8 mouse cellular contexts compared by ENCODE assay signal in genomic region chr12:108765751-108766221, GRCm38 (mm10). TPM values are rescaled to one million over a fixed set of nuclear protein-coding genes. Genes with fewer than 3 reads are reported as not detected.
DNase-seq lines count a peak whose midpoint lies in the region; ATAC-seq and TF ChIP-seq lines count a peak whose summit lies in the region.

No protein-coding gene starts in this region.

- H3K27ac ChIP-seq in MEL (ENCODE audit: control insufficient read depth, low read depth, low read length), result peak overlapping the region; percentile 93

- H3K36me3 ChIP-seq in MEL (ENCODE audit: control insufficient read depth in 1 of 2, insufficient read depth in 2 of 2, low read length in 2 of 2), result peaks cover 0 to 26% of the 10 kb centered on the region in 2 experiments; a peak in 2 of 4 replicates

- H3K9me3 ChIP-seq in MEL (replicated peaks; ENCODE audit: insufficient read depth, low read length), result no peaks in the 10 kb centered on the region

- TF ChIP-seq EP300 in MEL (IDR thresholded peaks at IDR 0.05; ENCODE audit: low read depth in 1 of 2, low read length in 2 of 2), result peak in 1 of 2 experiments; percentile 35; a peak in 1 of 4 replicates

- no peak for TF ChIP-seq CTCF in MEL (IDR thresholded peaks at IDR 0.05 in 2 of 3, conservative IDR thresholded peaks at IDR 0.05 in 1 of 3; ENCODE audit: control insufficient read depth in 1 of 3, insufficient read depth in 1 of 3, low read depth in 2 of 3, low read length in 3 of 3, poor library complexity in 1 of 3, severe bottlenecking in 1 of 3)

- peak; percentile 90 for DNase-seq in MEL (ENCODE audit: low read depth, low spot score)
- peak; percentile 72 for DNase-seq in brain, adult 2 months (ENCODE audit: low read depth, low spot score)
- DNase-seq in heart, postnatal 10 days, result peak; percentile 85 to 89
- peak; percentile 84 to 92 for DNase-seq in kidney, postnatal 36 days
- peak; percentile 78 to 83 for DNase-seq in spleen, postnatal 10 days (ENCODE audit: low spot score in 2 of 2)
- DNase-seq in left cerebral cortex, adult 11 months (ENCODE audit: low spot score), result no peak

- TF ChIP-seq POLR2A in MEL (IDR thresholded peaks at IDR 0.05; ENCODE audit: control insufficient read depth in 1 of 2, insufficient read depth in 1 of 2, low read depth in 1 of 2, low read length in 2 of 2, poor library complexity in 1 of 2), result peak in 1 of 2 experiments; percentile 81; a peak in 2 of 4 replicates

- H3K4me1 ChIP-seq in MEL (ENCODE audit: control insufficient read depth in 1 of 2, insufficient read depth in 2 of 2, low read length in 2 of 2), result peaks cover 9 to 39% of the 10 kb centered on the region in 2 experiments

- intact Hi-C loops in heart, postnatal 10 days (cut with DNase I), result loop anchor here (2.0 kb wide), 2 partner anchors 25 to 129 kb away; partner anchors contain the start of gene Wars

- no peaks in the 10 kb centered on the region for H3K27me3 ChIP-seq in MEL (ENCODE audit: control insufficient read depth in 1 of 2, insufficient read depth in 2 of 2, low read length in 2 of 2)

- H3K79me2 ChIP-seq in MEL (ENCODE audit: control insufficient read depth, insufficient read depth, low read length, poor library complexity), result peaks cover 3% of the 10 kb centered on the region; the same call in 1 of the 2 replicates

- H3K9ac ChIP-seq in MEL (ENCODE audit: control insufficient read depth, low read depth, low read length, poor library complexity, severe bottlenecking), result peak overlapping the region; percentile 86

- ATAC-seq in erythroid progenitor cell, adult 5-6 weeks (replicated peaks; ENCODE audit: low FRiP score, poor library complexity, severe bottlenecking), result peak; percentile 77
- ATAC-seq in megakaryocyte progenitor cell, adult 5-6 weeks (replicated peaks; ENCODE audit: poor library complexity), result peak; percentile 54

- no peak for TF ChIP-seq RAD21 in MEL (IDR thresholded peaks at IDR 0.05; ENCODE audit: low read depth, low read length)

- H3K4me3 ChIP-seq in MEL (ENCODE audit: control insufficient read depth in 1 of 2, insufficient read depth in 1 of 2, low read depth in 2 of 2, low read length in 2 of 2), result peak overlapping the region; percentile 86 to 93

TF ChIP-seq in MEL, 35 proteins besides CTCF, POLR2A, EP300 and RAD21:
- TF ChIP-seq SMC3 (IDR thresholded peaks at IDR 0.05; ENCODE audit: low read depth, low read length) (no peak), SIN3A (IDR thresholded peaks at IDR 0.05; ENCODE audit: low read length) (peak; percentile 77), NRF1 (IDR thresholded peaks at IDR 0.05; ENCODE audit: insufficient read depth, low read depth, low read length, poor library complexity, severe bottlenecking) (no peak), POLR2AphosphoS2 (IDR thresholded peaks at IDR 0.05; ENCODE audit: low read length) (peak; percentile 21; the same call in 1 of the 2 replicates), GABPA (IDR thresholded peaks at IDR 0.05; ENCODE audit: low read depth, low read length) (no peak), MXI1 (IDR thresholded peaks at IDR 0.05; ENCODE audit: low read depth, low read length) (no peak; the same call in 1 of the 2 replicates), CHD1 (IDR thresholded peaks at IDR 0.05; ENCODE audit: low read depth, low read length) (no peak), ZMIZ1 (IDR thresholded peaks at IDR 0.05; ENCODE audit: low read depth, low read length) (peak; percentile 52), TCF12 (IDR thresholded peaks at IDR 0.05; ENCODE audit: low read depth, low read length) (peak; percentile 55), POLR2AphosphoS5 (IDR thresholded peaks at IDR 0.05; ENCODE audit: borderline replicate concordance, low read depth, low read length) (no peak), MAX (IDR thresholded peaks at IDR 0.05; ENCODE audit: low read length) (no peak), ZNF384 (IDR thresholded peaks at IDR 0.05; ENCODE audit: low read depth, low read length) (no peak), MYC (IDR thresholded peaks at IDR 0.05; ENCODE audit: low read depth, low read length) (no peak; the same call in 1 of the 2 replicates), NELFE (IDR thresholded peaks at IDR 0.05; ENCODE audit: low read depth, low read length) (peak; percentile 75), USF2 (IDR thresholded peaks at IDR 0.05; ENCODE audit: borderline replicate concordance in 1 of 2, insufficient read depth in 1 of 2, low read depth in 1 of 2, low read length in 2 of 2) (no peak), MAZ (IDR thresholded peaks at IDR 0.05; ENCODE audit: low read depth, low read length) (no peak), GATA1 (IDR thresholded peaks at IDR 0.05; ENCODE audit: low read depth, low read length) (no peak), MYB (IDR thresholded peaks at IDR 0.05; ENCODE audit: low read depth, low read length) (no peak), UBTF (IDR thresholded peaks at IDR 0.05; ENCODE audit: borderline replicate concordance, insufficient read depth, low read depth, low read length) (no peak), MAFK (IDR thresholded peaks at IDR 0.05; ENCODE audit: borderline replicate concordance, low read depth, low read length) (no peak), ELF1 (IDR thresholded peaks at IDR 0.05; ENCODE audit: low read depth, low read length) (peak; percentile 95), E2F4 (IDR thresholded peaks at IDR 0.05; ENCODE audit: borderline replicate concordance, low read depth, low read length) (0 out of 2 replicates have a peak, but pooled peaks have one; percentile 40), RCOR1 (IDR thresholded peaks at IDR 0.05; ENCODE audit: low read depth, low read length) (no peak), JUND (IDR thresholded peaks at IDR 0.05; ENCODE audit: low read depth, low read length) (no peak), ETS1 (IDR thresholded peaks at IDR 0.05; ENCODE audit: low read depth, low read length) (0 out of 2 replicates have a peak, but pooled peaks have one; percentile 40), TAL1 (IDR thresholded peaks at IDR 0.05; ENCODE audit: low read length) (no peak), KAT2A (conservative IDR thresholded peaks at IDR 0.05; ENCODE audit: low read depth, low read length) (no peak; the same call in 1 of the 2 replicates), USF1 (IDR thresholded peaks at IDR 0.05; ENCODE audit: low read depth, low read length) (no peak), HCFC1 (IDR thresholded peaks at IDR 0.05; ENCODE audit: low read depth, low read length) (peak; percentile 75), ZC3H11A (IDR thresholded peaks at IDR 0.05; ENCODE audit: low read depth, low read length) (no peak), TBP (IDR thresholded peaks at IDR 0.05; ENCODE audit: low read depth, low read length) (0 out of 2 replicates have a peak, but pooled peaks have one; percentile 70), BHLHE40 (IDR thresholded peaks at IDR 0.05; ENCODE audit: borderline replicate concordance, low read depth, low read length) (no peak), CHD2 (IDR thresholded peaks at IDR 0.05; ENCODE audit: low read length) (no peak)

RNA-seq across cellular contexts. Expression of gene Yy1, which starts 27.0 kb away (rescaled TPM):
- total RNA-seq in MEL (2012; rRNA removed), result 34.9 and 37.1 TPM in 2 replicates
- 10 to 100 TPM; 52.1 to 62.4 TPM for polyA plus RNA-seq in MEL (2012; ENCODE audit: insufficient read depth in 1 of 2, insufficient read length in 2 of 2, low read depth in 1 of 2, low replicate concordance in 2 of 2, missing spikeins in 1 of 2)
- total RNA-seq in erythroid progenitor cell, adult 5-6 weeks (2015; ENCODE audit: low replicate concordance), result 25.2 and 44.4 TPM in 2 replicates
- 40.4 and 62.9 TPM in 2 replicates for total RNA-seq in erythroid progenitor cell, adult 5-6 weeks (2017; ENCODE audit: low replicate concordance)
- 10 to 100 TPM; 36.0 to 44.9 TPM for total RNA-seq in heart, postnatal 10 days (2021)
- total RNA-seq in megakaryocyte progenitor cell, adult 5-6 weeks (2015), result 79.4 and 90.2 TPM in 2 replicates
- 44.6 and 51.8 TPM in 2 replicates for total RNA-seq in megakaryocyte progenitor cell, adult 5-6 weeks (2017)
